Mouse (Mus musculus) cerebellum, adult 2 months (tissue): ENCODE measurements around the gene Ube2q1.

Experiments used
- CTCF ChIP-seq: fragments of 200-500 bp; IDR thresholded peaks from 2 replicates; pipeline ENCODE4 v1.5.1; 2011; ENCODE audit warnings: low read depth, mild to moderate bottlenecking, control low read depth, low read length, moderate library complexity, borderline replicate concordance; ENCODE audit not compliant: insufficient read depth
- POLR2A ChIP-seq: fragments of 200-500 bp; IDR thresholded peaks from 2 replicates; pipeline ENCODE4 v1.6.1; 2011; ENCODE audit warnings: low read length, control low read depth, borderline replicate concordance; ENCODE audit not compliant: insufficient read depth

- TF ChIP-seq CTCF (no peak), POLR2A (no peak)
These were observed 13.6 kb upstream of the Ube2q1 start for GRCm38 (mm10) chr3:89759786-89760185.
